Mouse (Mus musculus) embryonic facial prominence, embryonic 13.5 days (tissue): ENCODE measurements around the gene Mcur1. TPM values are rescaled to one million over a fixed set of nuclear protein-coding genes. Genes with fewer than 3 reads are reported as not detected.

Experiments
- ATAC-seq: fragments of 200-750 bp; cut with Nextera tagmentation; 2 replicates; pipeline ENCODE4 v1.8.0; 2017; ENCODE audit warnings: low read depth; ENCODE audit not compliant: insufficient number of reproducible peaks, insufficient read depth, low FRiP score, low TSS enrichment
- H3K27ac ChIP-seq: fragments of 300-500 bp; sonication (generic); 2 replicates; pipeline ENCODE4 v1.5.1; 2015; ENCODE audit warnings: moderate library complexity, mild to moderate bottlenecking, inconsistent platforms
- H3K27me3 ChIP-seq: fragments of 300-500 bp; sonication (generic); 2 replicates; pipeline ENCODE4 v1.6.1; 2015; ENCODE audit warnings: mild to moderate bottlenecking, inconsistent platforms
- H3K36me3 ChIP-seq: fragments of 300-500 bp; sonication (generic); 2 replicates; pipeline ENCODE4 v1.6.1; 2015; ENCODE audit warnings: mild to moderate bottlenecking, inconsistent platforms
- H3K4me1 ChIP-seq: fragments of 300-500 bp; sonication (generic); 2 replicates; pipeline ENCODE4 v1.6.1; 2015; ENCODE audit warnings: inconsistent platforms
- H3K4me2 ChIP-seq: fragments of 300-500 bp; sonication (generic); 2 replicates; pipeline ENCODE4 v1.6.1; 2015; ENCODE audit warnings: moderate library complexity, mild to moderate bottlenecking, inconsistent platforms
- H3K4me3 ChIP-seq: fragments of 300-500 bp; sonication (generic); 2 replicates; pipeline ENCODE4 v1.5.1; 2015; ENCODE audit warnings: mild to moderate bottlenecking, inconsistent platforms
- H3K9ac ChIP-seq: fragments of 300-500 bp; sonication (generic); 2 replicates; pipeline ENCODE4 v1.6.1; 2015; ENCODE audit warnings: mild to moderate bottlenecking, inconsistent platforms
- H3K9me3 ChIP-seq: fragments of 300-500 bp; sonication (generic); 2 replicates; pipeline ENCODE4 v1.6.1; 2016; ENCODE audit warnings: inconsistent platforms
- WGBS: fragments of 180-500 bp; shearing (Covaris S2); methylation state at CpG from one replicate; pipeline ENCODE4 v1.1.7; 2015; ENCODE audit warnings: mixed read lengths; 5-methylcytosine and 5-hydroxymethylcytosine counted together
- polyA plus RNA-seq: library from polyadenylated mRNA; unstranded; fragments of >200 nt; fragmentation: Nextera tagmentation; extraction: Ambion mirVana; gene quantifications from 2 replicates; pipeline ENCODE4 v1.2.1, GENCODE M21; 2015

The Mcur1 gene
- polyA plus RNA-seq, 1 experiment from 2014 or later = 13.8 TPM

GRCm38 (mm10) chr13:43523906-43524480 is 36.0 kb downstream of the Mcur1 start:
- no peak overlapping the region for H3K4me2 ChIP-seq
- no peak overlapping the region for H3K4me3 ChIP-seq
- H3K36me3 ChIP-seq = no peaks in the 10 kb centered on the region
- peak overlapping the region; percentile 28; the same call in 1 of the 2 replicates for H3K27ac ChIP-seq
- H3K9ac ChIP-seq = no peak overlapping the region
- H3K27me3 ChIP-seq = no peaks in the 10 kb centered on the region
- H3K4me1 ChIP-seq = peaks cover 35% of the 10 kb centered on the region
- H3K9me3 ChIP-seq = no peaks in the 10 kb centered on the region
- WGBS = 58% methylated on average over 7 of the region's 7 CpGs
- no peak for ATAC-seq

- Histone ChIP-seq H3K27me3 (no peaks in the 10 kb centered on the region), H3K4me3 (no peak overlapping the region), H3K9me3 (no peaks in the 10 kb centered on the region), H3K4me2 (no peak overlapping the region), H3K4me1 (peaks cover 35% of the 10 kb centered on the region), H3K9ac (no peak overlapping the region), H3K36me3 (no peaks in the 10 kb centered on the region), H3K27ac (no peak overlapping the region)
- 81% methylated on average over 5 of the region's 5 CpGs for WGBS
- no peak for ATAC-seq
Measured at GRCm38 (mm10) chr13:43521940-43522339, 38.1 kb downstream of the Mcur1 start.

- no peak for ATAC-seq
- Histone ChIP-seq H3K4me1 (peaks cover 17% of the 10 kb centered on the region), H3K4me3 (no peak overlapping the region), H3K27ac (no peak overlapping the region), H3K27me3 (no peaks in the 10 kb centered on the region), H3K9me3 (peaks cover 3% of the 10 kb centered on the region; the same call in 1 of the 2 replicates), H3K4me2 (no peak overlapping the region), H3K9ac (no peak overlapping the region), H3K36me3 (no peaks in the 10 kb centered on the region)
- WGBS = 54% methylated on average over 6 of the region's 6 CpGs
Measured at GRCm38 (mm10) chr13:43519251-43519650, 40.7 kb downstream of the Mcur1 start.

GRCm38 (mm10) chr13:43517371-43517770 is 42.6 kb downstream of the Mcur1 start:
- Histone ChIP-seq H3K9ac (no peak overlapping the region), H3K4me2 (no peak overlapping the region), H3K36me3 (no peaks in the 10 kb centered on the region), H3K9me3 (peaks cover 3% of the 10 kb centered on the region; the same call in 1 of the 2 replicates), H3K4me3 (no peak overlapping the region), H3K4me1 (peaks cover 10% of the 10 kb centered on the region), H3K27me3 (no peaks in the 10 kb centered on the region), H3K27ac (no peak overlapping the region)
- WGBS = 79% methylated on average over 8 of the region's 8 CpGs
- ATAC-seq = no peak

- 52% methylated on average over 6 of the region's 6 CpGs for WGBS
- H3K36me3 ChIP-seq = no peaks in the 10 kb centered on the region
- H3K27ac ChIP-seq = no peak overlapping the region
- no peak for ATAC-seq
- H3K9me3 ChIP-seq = peaks cover 3% of the 10 kb centered on the region; the same call in 1 of the 2 replicates
- H3K9ac ChIP-seq = no peak overlapping the region
- no peaks in the 10 kb centered on the region for H3K27me3 ChIP-seq
- no peak overlapping the region for H3K4me2 ChIP-seq
- H3K4me3 ChIP-seq = no peak overlapping the region
- H3K4me1 ChIP-seq = peaks cover 9% of the 10 kb centered on the region
Measured at GRCm38 (mm10) chr13:43516931-43517330, 43.1 kb downstream of the Mcur1 start.

GRCm38 (mm10) chr13:43516119-43516518 is 43.9 kb downstream of the Mcur1 start:
- no peak overlapping the region for H3K9ac ChIP-seq
- H3K9me3 ChIP-seq = peaks cover 3% of the 10 kb centered on the region; the same call in 1 of the 2 replicates
- no peak overlapping the region for H3K27ac ChIP-seq
- ATAC-seq = no peak
- no peaks in the 10 kb centered on the region for H3K36me3 ChIP-seq
- H3K27me3 ChIP-seq = no peaks in the 10 kb centered on the region
- H3K4me2 ChIP-seq = no peak overlapping the region
- WGBS = 92% methylated on average over 5 of the region's 5 CpGs
- no peak overlapping the region for H3K4me3 ChIP-seq
- peaks cover 8% of the 10 kb centered on the region for H3K4me1 ChIP-seq

GRCm38 (mm10) chr13:43514950-43515358 is 45.0 kb downstream of the Mcur1 start:
- no peaks in the 10 kb centered on the region; the same call in none of the 2 replicates for H3K4me1 ChIP-seq
- H3K9me3 ChIP-seq = peaks cover 3% of the 10 kb centered on the region; the same call in 1 of the 2 replicates
- no peak overlapping the region for H3K9ac ChIP-seq
- no peak overlapping the region for H3K4me2 ChIP-seq
- no peaks in the 10 kb centered on the region for H3K27me3 ChIP-seq
- no peak for ATAC-seq
- H3K36me3 ChIP-seq = no peaks in the 10 kb centered on the region
- no peak overlapping the region for H3K4me3 ChIP-seq
- 77% methylated on average over 8 of the region's 8 CpGs for WGBS
- no peak overlapping the region for H3K27ac ChIP-seq

- 81% methylated on average over 3 of the region's 3 CpGs for WGBS
- no peaks in the 10 kb centered on the region for H3K4me1 ChIP-seq
- no peak overlapping the region for H3K9ac ChIP-seq
- ATAC-seq = no peak
- H3K27ac ChIP-seq = no peak overlapping the region
- H3K4me3 ChIP-seq = no peak overlapping the region
- no peak overlapping the region for H3K4me2 ChIP-seq
- peaks cover 3% of the 10 kb centered on the region; the same call in 1 of the 2 replicates for H3K9me3 ChIP-seq
- no peaks in the 10 kb centered on the region for H3K36me3 ChIP-seq
- H3K27me3 ChIP-seq = no peaks in the 10 kb centered on the region
Measured at GRCm38 (mm10) chr13:43512736-43513135, 47.3 kb downstream of the Mcur1 start.

- H3K4me2 ChIP-seq = no peak overlapping the region
- no peaks in the 10 kb centered on the region for H3K9me3 ChIP-seq
- 91% methylated on average over 3 of the region's 3 CpGs for WGBS
Measured at GRCm38 (mm10) chr13:43505798-43506197, 54.2 kb downstream of the Mcur1 start.

GRCm38 (mm10) chr13:43503395-43503850 is 56.6 kb downstream of the Mcur1 start:
- 1% methylated on average over 19 of the region's 19 CpGs for WGBS
- Histone ChIP-seq H3K27me3 (no peaks in the 10 kb centered on the region), H3K4me2 (peak overlapping the region; percentile 66), H3K4me3 (peak overlapping the region; percentile 33), H3K4me1 (peaks cover 17% of the 10 kb centered on the region), H3K9ac (peak overlapping the region; percentile 63), H3K9me3 (no peaks in the 10 kb centered on the region), H3K36me3 (no peaks in the 10 kb centered on the region), H3K27ac (peak overlapping the region; percentile 62; the same call in 1 of the 2 replicates)
- ATAC-seq = 0 out of 2 replicates have a peak, but pooled peaks have one; percentile 37

More at GRCm38 (mm10) chr13:43505798-43506197, 54.2 kb downstream of the Mcur1 start:
- no peaks in the 10 kb centered on the region for H3K27me3 ChIP-seq
- H3K9ac ChIP-seq = no peak overlapping the region
- H3K27ac ChIP-seq = no peak overlapping the region
- H3K4me3 ChIP-seq = no peak overlapping the region
- H3K4me1 ChIP-seq = peaks cover 17% of the 10 kb centered on the region
- no peak for ATAC-seq
- H3K36me3 ChIP-seq = no peaks in the 10 kb centered on the region

GRCm38 (mm10) chr13:43501601-43502000 is 58.4 kb downstream of the Mcur1 start:
- Histone ChIP-seq H3K4me2 (no peak overlapping the region), H3K27me3 (no peaks in the 10 kb centered on the region), H3K4me3 (no peak overlapping the region), H3K4me1 (peaks cover 17% of the 10 kb centered on the region), H3K9me3 (peaks cover 4% of the 10 kb centered on the region; the same call in 1 of the 2 replicates), H3K27ac (no peak overlapping the region), H3K9ac (no peak overlapping the region), H3K36me3 (no peaks in the 10 kb centered on the region)
- no peak for ATAC-seq
- 75% methylated on average over 5 of the region's 5 CpGs for WGBS

- no peaks in the 10 kb centered on the region for H3K27me3 ChIP-seq
- peaks cover 17% of the 10 kb centered on the region for H3K4me1 ChIP-seq
- peaks cover 4% of the 10 kb centered on the region; the same call in 1 of the 2 replicates for H3K9me3 ChIP-seq
- H3K4me2 ChIP-seq = no peak overlapping the region
- H3K27ac ChIP-seq = no peak overlapping the region
- ATAC-seq = no peak
- no peak overlapping the region for H3K9ac ChIP-seq
- 94% methylated on average over 4 of the region's 4 CpGs for WGBS
- no peaks in the 10 kb centered on the region for H3K36me3 ChIP-seq
- no peak overlapping the region for H3K4me3 ChIP-seq
Measured at GRCm38 (mm10) chr13:43500483-43500850, 59.5 kb downstream of the Mcur1 start.
